Mouse (Mus musculus) ES-Bruce4 (cell line): ENCODE data around the gene Med31.

Experiments
- CTCF ChIP-seq: IDR thresholded peaks from one replicate; pipeline ENCODE4 v1.8.1; 2011; ENCODE audit warnings: low read depth, low read length
- POLR2A ChIP-seq: IDR thresholded peaks from one replicate; pipeline ENCODE4 v1.8.1; 2011; ENCODE audit warnings: low read length; ENCODE audit not compliant: insufficient read depth

DNA sequence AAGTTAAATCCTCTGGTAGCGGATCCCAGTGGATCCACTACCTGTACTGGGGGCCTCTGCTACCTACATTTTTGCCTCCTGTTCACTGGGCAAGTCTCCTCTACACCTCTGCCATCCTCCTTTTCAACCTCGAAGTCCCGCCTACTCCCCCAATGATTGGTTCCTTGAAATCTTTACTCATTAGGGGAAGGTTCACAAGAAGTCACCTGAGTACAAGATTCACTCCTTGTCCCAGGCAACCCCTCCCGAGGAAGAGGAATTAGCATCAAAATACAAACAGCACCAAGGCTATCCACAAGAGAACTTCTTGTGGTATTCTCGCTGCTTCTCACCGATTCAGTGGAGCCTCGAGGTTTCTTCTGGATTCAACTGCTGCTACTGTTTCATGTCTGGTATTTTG, 16.7 kb upstream of the Med31 start:
- TF ChIP-seq POLR2A (no peak), CTCF (no peak)
